Mouse (Mus musculus) heart, postnatal 4 days (tissue): ENCODE results near the gene Proca1. TPM values are rescaled to one million over a fixed set of nuclear protein-coding genes. Genes with fewer than 3 reads are reported as not detected.

Source experiments
- DNase-seq: peaks from one replicate; pipeline ENCODE4 v3.0.0; 2021
- microRNA-seq, 2 experiments: library from miRNA; unstranded; fragments of <30 nt; microRNA quantifications; one replicate each; pipeline ENCODE4 v1.2.0; 2021 to 2022
- total RNA-seq, 2 experiments: library from RNA; stranded (reverse); gene quantifications; 2 replicates each; pipeline ENCODE4 v1.2.3; 2021

The Proca1 gene
- total RNA-seq, 2 experiments from 2014 or later: 0.81 to 1.4 TPM

DNA sequence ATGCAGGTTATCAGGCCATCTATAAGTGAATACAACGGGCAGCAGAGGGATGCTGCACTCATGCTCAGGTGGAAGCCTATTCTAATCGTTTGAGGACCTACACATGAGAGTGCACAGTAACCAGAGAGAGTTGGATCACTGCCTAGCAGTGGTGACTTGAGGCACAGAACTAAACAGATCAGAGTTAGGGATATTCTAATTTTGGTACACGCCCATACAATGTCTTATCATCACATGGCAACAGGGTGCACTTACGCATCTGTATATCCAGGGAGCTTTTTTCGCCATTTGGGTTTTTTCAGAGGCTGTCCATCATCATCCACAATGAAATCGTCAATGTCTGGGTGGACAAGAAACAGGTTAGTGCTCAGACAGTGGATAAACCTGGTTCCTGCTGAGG, 38.3 kb downstream of the Proca1 start:
- no peak for DNase-seq

DNA sequence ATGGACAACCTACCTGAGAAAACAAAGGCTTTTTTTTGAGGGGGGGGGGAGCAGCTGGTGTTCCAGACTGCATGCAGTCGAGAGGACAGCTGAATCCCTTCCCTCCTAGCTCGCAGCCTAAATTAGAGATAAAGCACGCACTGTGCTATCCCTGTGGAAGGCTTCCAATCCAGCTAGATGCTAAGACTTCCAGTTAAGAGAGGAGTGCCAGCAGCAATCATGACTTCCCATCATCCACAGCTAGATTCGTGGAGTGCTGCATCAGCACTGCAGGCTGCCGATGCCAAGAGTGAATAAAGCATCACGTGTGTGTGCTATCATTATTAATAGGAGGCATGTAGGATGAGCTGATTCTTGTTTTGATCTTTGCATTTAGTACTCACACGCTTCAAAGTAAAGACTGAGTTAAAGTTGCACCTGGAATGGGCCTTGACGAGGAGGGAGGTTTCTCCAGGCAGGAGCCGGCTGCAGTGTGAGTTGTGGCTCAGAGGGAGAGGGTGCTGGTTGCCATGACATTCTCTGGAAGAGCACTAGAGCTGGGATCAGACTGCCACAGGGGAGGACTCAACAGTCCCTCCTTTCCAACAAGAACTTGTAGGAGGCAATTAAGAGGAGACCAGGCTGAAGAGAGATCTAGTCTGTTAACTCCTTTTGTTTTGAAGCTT, 47.1 kb downstream of the Proca1 start:
- no peak for DNase-seq

DNA sequence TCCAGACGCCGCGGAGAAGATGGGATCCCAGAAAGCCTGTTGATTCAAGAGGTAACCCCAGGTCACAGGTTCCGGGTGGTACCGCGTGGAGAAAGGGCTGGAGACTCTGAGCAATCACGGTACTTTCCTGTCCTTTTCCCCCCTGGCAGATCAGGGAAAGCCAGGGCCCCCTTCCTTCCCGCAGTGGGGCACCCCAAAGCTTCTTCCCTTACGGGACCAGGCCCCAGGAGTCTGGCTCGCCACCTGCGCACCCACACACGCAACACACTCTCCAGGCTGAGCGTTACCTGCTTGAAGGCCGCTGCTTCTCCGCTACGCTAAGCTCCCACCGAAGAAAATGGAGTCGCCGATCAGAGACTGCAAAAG, 52.1 kb downstream of the Proca1 start:
- no peak for DNase-seq

DNA sequence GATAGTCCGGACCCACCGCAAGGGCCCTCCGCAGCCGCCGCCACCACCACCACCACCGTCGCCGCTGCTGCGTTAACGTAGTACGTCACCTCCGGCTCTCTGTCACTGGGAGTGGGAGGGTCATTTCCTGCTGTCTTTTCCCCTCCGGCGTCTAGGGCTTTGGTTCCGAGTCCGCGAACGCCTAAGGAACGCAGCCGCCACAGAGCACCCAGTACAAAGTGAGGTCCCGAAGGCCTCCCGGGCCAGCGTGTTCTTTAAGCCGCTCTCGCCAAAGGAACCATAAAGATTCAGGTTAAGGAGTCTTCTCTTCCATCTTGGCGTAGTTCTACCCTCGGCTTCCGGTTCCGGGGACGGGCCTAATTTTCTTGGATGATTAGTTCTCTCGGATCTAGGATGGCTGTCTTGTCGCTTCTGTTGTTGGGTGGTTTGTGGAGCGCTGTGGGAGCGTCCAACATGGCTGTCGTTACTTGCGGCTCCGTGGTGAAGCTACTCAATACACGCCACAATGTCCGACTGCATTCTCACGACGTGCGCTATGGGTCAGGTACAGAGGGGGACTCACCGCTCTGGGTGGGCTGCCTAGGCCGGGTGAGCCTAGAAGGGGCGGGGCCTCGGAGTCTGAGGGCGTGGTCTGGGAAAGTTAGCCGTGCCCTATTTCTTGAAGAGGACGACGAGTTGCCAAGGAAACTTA, 52.6 kb downstream of the Proca1 start, which contains the start of the genes Sdf2 and Supt6:
TSS of gene Sdf2 (plus strand) at position 120 of the 691 bp plus-strand sequence.
TSS of gene Supt6 (minus strand) at position 361 of the 691 bp plus-strand sequence.
- DNase-seq: peak; percentile 91

DNA sequence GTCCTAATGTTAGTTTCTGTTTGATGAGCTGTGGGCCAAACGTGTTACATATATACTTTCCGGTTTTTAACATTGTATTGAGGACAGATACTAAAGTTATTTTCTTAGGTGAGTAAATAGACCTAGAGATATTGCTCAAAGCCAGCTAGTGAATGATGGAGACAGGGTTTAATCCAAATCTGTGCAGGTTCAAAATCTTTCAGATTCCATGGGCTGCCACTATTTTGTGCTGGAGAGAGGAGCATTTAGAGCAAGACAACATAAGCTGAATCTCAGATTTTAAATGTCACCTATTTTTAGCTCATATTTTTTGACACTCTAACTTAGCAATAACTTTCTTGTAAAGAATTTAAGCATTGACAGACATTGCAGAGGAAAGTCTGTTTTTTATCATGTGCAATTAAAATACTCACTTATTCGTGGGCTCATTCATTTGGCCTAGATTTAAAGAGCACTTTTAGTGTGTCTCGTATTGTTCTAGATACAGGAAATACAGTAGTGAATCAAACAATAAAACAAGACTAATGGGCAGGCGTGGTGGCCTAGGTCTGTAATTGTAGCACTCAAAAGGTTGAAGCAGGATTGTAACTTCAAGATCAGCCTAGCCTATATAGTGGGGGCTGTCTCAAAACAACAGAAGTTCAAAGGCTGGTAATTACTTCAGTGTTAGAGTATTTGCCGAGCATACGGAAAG, 53.3 kb downstream of the Proca1 start:
- DNase-seq: no peak

DNA sequence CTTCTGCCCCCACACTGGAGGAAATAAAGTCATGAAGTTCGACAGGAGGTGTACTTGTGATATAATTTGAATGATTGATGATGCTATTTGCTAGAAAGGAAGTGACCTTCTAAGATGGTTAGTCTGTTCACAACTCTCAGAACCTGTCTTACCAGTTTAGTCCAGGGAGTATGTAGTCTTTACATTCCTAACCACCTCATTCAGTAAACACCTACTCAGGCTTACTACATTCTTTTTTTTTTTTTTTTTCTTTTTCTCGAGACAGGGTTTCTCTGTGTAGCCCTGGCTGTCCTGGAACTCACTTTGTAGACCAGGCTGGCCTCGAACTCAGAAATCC, 53.8 kb downstream of the Proca1 start:
- no peak for DNase-seq

DNA sequence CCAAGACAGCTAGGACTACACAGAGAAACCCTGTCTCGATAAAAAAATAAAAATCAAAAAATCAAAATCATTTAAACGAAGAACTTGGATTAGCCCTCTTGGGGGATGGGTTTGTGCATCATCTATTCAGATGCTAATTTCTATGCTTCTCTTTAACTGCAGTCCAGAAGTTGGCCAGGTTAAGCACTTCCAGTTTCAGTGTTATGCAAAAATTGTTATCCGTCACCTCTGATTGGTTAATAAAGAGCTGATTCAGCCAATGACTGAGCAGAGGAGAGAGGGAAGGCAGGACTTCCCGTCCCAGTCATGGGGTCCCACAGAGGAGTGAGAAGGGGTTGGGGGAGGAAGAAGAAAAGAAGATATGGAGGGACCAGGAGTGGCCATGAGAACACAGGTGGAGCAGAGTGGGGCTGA, 54.5 kb downstream of the Proca1 start:
- DNase-seq: no peak

Small RNA genes within 50 kb of the gene (microRNA-seq; reads per million reads assigned to microRNA genes)
- gene Mir7653: 1.4 reads per million in 2 experiments

Other genes with a start within 250 kb of the Proca1 start
- 10 to 100 TPM; 42.3 to 43.2 TPM for gene Phf12, start 210.6 kb upstream of the Proca1 start, total RNA-seq
- 1 to 10 TPM; 7.8 to 9.3 TPM for gene Dhrs13, start 161.1 kb upstream of the Proca1 start, total RNA-seq
- gene Flot2, start 155.5 kb upstream of the Proca1 start, total RNA-seq: 10 to 100 TPM; 89.1 to 98.5 TPM
- 10 to 100 TPM; 23.7 to 24.0 TPM for gene Eral1, start 113.0 kb upstream of the Proca1 start, total RNA-seq
- gene Fam222b, start 98.7 kb upstream of the Proca1 start, total RNA-seq: 10 to 100 TPM; 17.1 to 17.5 TPM
- gene Traf4, start 27.8 kb upstream of the Proca1 start, total RNA-seq: 10 to 100 TPM; 25.8 to 27.5 TPM
- 1 to 10 TPM; 7.7 to 8.6 TPM for gene Nek8, start 16.7 kb upstream of the Proca1 start, total RNA-seq
- 1 to 10 TPM; 8.4 to 9.8 TPM for gene Tlcd1, start 16.7 kb upstream of the Proca1 start, total RNA-seq
- gene Rpl23a, start 9.8 kb upstream of the Proca1 start, total RNA-seq: 1,000 to 10,000 TPM; 1,082 to 1,148 TPM
- gene Rab34, start 5.0 kb upstream of the Proca1 start, total RNA-seq: 10 to 100 TPM; 25.2 to 28.0 TPM
- gene Sdf2, start 52.4 kb downstream of the Proca1 start, total RNA-seq: 10 to 100 TPM; 41.2 to 43.9 TPM
- gene Supt6, start 52.6 kb downstream of the Proca1 start, total RNA-seq: 10 to 100 TPM; 35.7 to 37.2 TPM
- 100 to 1,000 TPM; 178 to 185 TPM for gene 2610507B11Rik, start 68.4 kb downstream of the Proca1 start, total RNA-seq
- gene BC030499, start 97.4 kb downstream of the Proca1 start, total RNA-seq: 1 to 10 TPM; 1.2 to 1.4 TPM
- gene Spag5, start 108.1 kb downstream of the Proca1 start, total RNA-seq: 10 to 100 TPM; 32.6 to 33.2 TPM
- gene Aldoc, start 129.6 kb downstream of the Proca1 start, total RNA-seq: 1 to 10 TPM; 3.3 to 3.6 TPM
- gene Pigs, start 135.0 kb downstream of the Proca1 start, total RNA-seq: 10 to 100 TPM; 27.0 to 27.2 TPM
- 10 to 100 TPM; 13.5 to 14.6 TPM for gene Unc119, start 150.1 kb downstream of the Proca1 start, total RNA-seq
- gene Foxn1, start 193.2 kb downstream of the Proca1 start, total RNA-seq: not detected
- gene Slc13a2, start 228.8 kb downstream of the Proca1 start, total RNA-seq: not detected